Mouse (Mus musculus) forebrain, embryonic 13.5 days (tissue): ENCODE measurements around the gene Rab31. TPM values are rescaled to one million over a fixed set of nuclear protein-coding genes. Genes with fewer than 3 reads are reported as not detected.
A peak's percentile ranks its signal among the peaks of the same experiment; 100 is the strongest.

Experiments
- ATAC-seq: fragments of 200-750 bp; cut with Nextera tagmentation; 2 replicates; pipeline ENCODE4 v1.8.0; 2017
- H3K27ac ChIP-seq: fragments of 300-500 bp; sonication (generic); 2 replicates; pipeline ENCODE4 v1.5.1; 2015; ENCODE audit warnings: inconsistent platforms, mild to moderate bottlenecking, moderate library complexity
- H3K27me3 ChIP-seq: fragments of 300-500 bp; sonication (generic); 2 replicates; pipeline ENCODE4 v1.6.1; 2015; ENCODE audit warnings: mild to moderate bottlenecking, inconsistent platforms
- H3K36me3 ChIP-seq: fragments of 300-500 bp; sonication (generic); 2 replicates; pipeline ENCODE4 v1.6.1; 2015; ENCODE audit warnings: mild to moderate bottlenecking, inconsistent platforms; ENCODE audit not compliant: poor library complexity, severe bottlenecking
- H3K4me1 ChIP-seq: fragments of 300-500 bp; sonication (generic); 2 replicates; pipeline ENCODE4 v1.6.1; 2015; ENCODE audit warnings: inconsistent platforms
- H3K4me2 ChIP-seq: fragments of 300-500 bp; sonication (generic); 2 replicates; pipeline ENCODE4 v1.6.1; 2015; ENCODE audit warnings: inconsistent platforms, mild to moderate bottlenecking, moderate library complexity
- H3K4me3 ChIP-seq: fragments of 300-500 bp; sonication (generic); 2 replicates; pipeline ENCODE4 v1.5.1; 2015; ENCODE audit warnings: mild to moderate bottlenecking, inconsistent platforms
- H3K9ac ChIP-seq: fragments of 300-500 bp; sonication (generic); 2 replicates; pipeline ENCODE4 v1.6.1; 2015; ENCODE audit warnings: mild to moderate bottlenecking, inconsistent platforms
- H3K9me3 ChIP-seq: fragments of 300-500 bp; sonication (generic); replicated peaks from 2 replicates; pipeline ENCODE4 v1.6.1; 2016; ENCODE audit warnings: inconsistent platforms
- WGBS: fragments of 180-500 bp; shearing (Covaris S2); methylation state at CpG from one replicate; pipeline ENCODE4 v1.1.7; 2015; 5-methylcytosine and 5-hydroxymethylcytosine counted together
- polyA plus RNA-seq: library from polyadenylated mRNA; unstranded; fragments of >200 nt; fragmentation: Nextera tagmentation; extraction: Ambion mirVana; gene quantifications from 2 replicates; pipeline ENCODE4 v1.2.1, GENCODE M21; 2015

Gene Rab31
- polyA plus RNA-seq, 1 experiment from 2014 or later, result 66.6 TPM

GRCm38 (mm10) chr17:65793307-65793930 is 20.9 kb upstream of the Rab31 start:
- H3K4me3 ChIP-seq, result no peak overlapping the region
- H3K9me3 ChIP-seq, result no peaks in the 10 kb centered on the region
- no peaks in the 10 kb centered on the region for H3K27me3 ChIP-seq
- ATAC-seq, result no peak
- H3K4me2 ChIP-seq, result no peak overlapping the region
- H3K9ac ChIP-seq, result no peak overlapping the region
- WGBS, result 95% methylated on average over 12 of the region's 12 CpGs
- H3K4me1 ChIP-seq, result peaks cover 11% of the 10 kb centered on the region
- no peak overlapping the region for H3K27ac ChIP-seq
- peaks cover 8% of the 10 kb centered on the region for H3K36me3 ChIP-seq

GRCm38 (mm10) chr17:65791161-65791560 is 18.6 kb upstream of the Rab31 start:
- Histone ChIP-seq H3K27ac (no peak overlapping the region), H3K36me3 (peaks cover 22% of the 10 kb centered on the region), H3K9me3 (0 out of 2 replicates have a peak, but pooled peaks cover under 1% of the 10 kb centered on the region), H3K27me3 (no peaks in the 10 kb centered on the region), H3K4me3 (no peak overlapping the region), H3K4me1 (peaks cover 3% of the 10 kb centered on the region), H3K4me2 (no peak overlapping the region), H3K9ac (no peak overlapping the region)
- 86% methylated on average over 2 of the region's 2 CpGs for WGBS
- ATAC-seq, result no peak

GRCm38 (mm10) chr17:65789576-65789975 is 17.0 kb upstream of the Rab31 start:
- WGBS, result 95% methylated on average over 6 of the region's 6 CpGs
- Histone ChIP-seq H3K4me3 (no peak overlapping the region), H3K27ac (no peak overlapping the region), H3K9me3 (peaks cover 6% of the 10 kb centered on the region; the same call in 1 of the 2 replicates), H3K4me2 (no peak overlapping the region), H3K36me3 (peaks cover 27% of the 10 kb centered on the region), H3K9ac (no peak overlapping the region), H3K27me3 (no peaks in the 10 kb centered on the region), H3K4me1 (peaks cover 6% of the 10 kb centered on the region)
- no peak for ATAC-seq

- no peak overlapping the region for H3K9ac ChIP-seq
- no peak for ATAC-seq
- H3K4me3 ChIP-seq, result no peak overlapping the region
- H3K4me1 ChIP-seq, result peaks cover 11% of the 10 kb centered on the region
- H3K36me3 ChIP-seq, result peaks cover 26% of the 10 kb centered on the region
- H3K9me3 ChIP-seq, result peaks cover 6% of the 10 kb centered on the region; the same call in 1 of the 2 replicates
- WGBS, result 86% methylated on average over 12 of the region's 12 CpGs
- H3K27ac ChIP-seq, result no peak overlapping the region
- H3K27me3 ChIP-seq, result no peaks in the 10 kb centered on the region
- H3K4me2 ChIP-seq, result no peak overlapping the region
These were observed 16.2 kb upstream of the Rab31 start for GRCm38 (mm10) chr17:65788542-65789291.

GRCm38 (mm10) chr17:65787261-65787660 is 14.7 kb upstream of the Rab31 start:
- peaks cover 6% of the 10 kb centered on the region; the same call in 1 of the 2 replicates for H3K9me3 ChIP-seq
- no peak overlapping the region for H3K4me3 ChIP-seq
- WGBS, result 98% methylated on average over 4 of the region's 4 CpGs
- H3K27ac ChIP-seq, result no peak overlapping the region
- ATAC-seq, result no peak
- peaks cover 26% of the 10 kb centered on the region for H3K36me3 ChIP-seq
- no peak overlapping the region for H3K4me2 ChIP-seq
- peaks cover 11% of the 10 kb centered on the region for H3K4me1 ChIP-seq
- H3K9ac ChIP-seq, result no peak overlapping the region
- no peaks in the 10 kb centered on the region for H3K27me3 ChIP-seq

GRCm38 (mm10) chr17:65786225-65786624 is 13.7 kb upstream of the Rab31 start:
- peaks cover 26% of the 10 kb centered on the region for H3K36me3 ChIP-seq
- peaks cover 6% of the 10 kb centered on the region; the same call in 1 of the 2 replicates for H3K9me3 ChIP-seq
- H3K27me3 ChIP-seq, result no peaks in the 10 kb centered on the region
- H3K4me1 ChIP-seq, result peaks cover 17% of the 10 kb centered on the region
- no peak overlapping the region for H3K9ac ChIP-seq
- no peak overlapping the region for H3K4me2 ChIP-seq
- no peak overlapping the region for H3K27ac ChIP-seq
- no peak for ATAC-seq
- 86% methylated on average over 7 of the region's 7 CpGs for WGBS
- no peak overlapping the region for H3K4me3 ChIP-seq

DNA sequence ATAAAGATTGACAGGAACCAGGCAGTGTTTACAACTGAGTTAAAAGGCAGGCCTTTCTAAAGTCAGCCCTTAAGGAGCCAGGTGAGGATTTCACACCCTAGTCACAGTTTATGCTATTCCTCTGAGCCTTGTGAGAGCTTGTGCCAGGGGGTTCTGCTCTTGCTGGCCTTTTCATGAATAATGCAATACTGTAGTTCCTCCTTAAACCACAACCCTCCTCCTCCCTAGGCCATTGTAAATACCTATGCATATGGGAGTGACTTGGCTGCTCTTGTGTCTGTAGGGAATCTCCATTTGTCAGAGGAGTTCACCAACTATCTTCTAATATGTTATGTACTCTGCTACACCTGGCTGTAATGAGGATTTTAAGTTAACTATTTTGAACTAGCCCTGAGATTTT is 13.2 kb upstream of the Rab31 start:
- Histone ChIP-seq H3K27ac (no peak overlapping the region), H3K4me2 (no peak overlapping the region)
- ATAC-seq, result no peak

DNA sequence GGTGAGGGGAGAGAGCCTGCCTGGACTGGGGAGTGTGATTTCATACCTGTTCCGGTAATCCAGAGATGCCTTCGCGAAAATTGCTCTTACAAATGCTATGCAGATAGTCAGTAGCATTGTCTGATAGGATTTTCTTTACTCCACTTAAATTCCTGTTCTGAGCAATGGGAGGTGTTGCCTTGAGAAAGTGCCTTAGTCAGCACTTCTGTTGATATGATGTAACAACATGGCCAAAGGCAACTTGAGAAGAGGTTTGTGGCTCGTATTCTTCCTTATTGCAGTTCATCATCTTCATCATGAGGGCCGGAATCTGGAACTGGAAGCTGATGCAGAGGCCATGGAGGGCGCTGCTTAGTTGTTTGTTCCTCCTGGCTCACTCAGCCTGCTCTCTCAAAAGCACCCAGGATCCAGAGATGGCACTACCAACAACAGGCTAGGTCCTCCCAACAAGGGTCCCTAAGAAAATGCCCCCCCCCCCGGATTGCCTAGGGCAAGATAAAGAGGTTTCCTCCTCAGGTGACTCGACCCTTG is 12.1 kb upstream of the Rab31 start:
- H3K27ac ChIP-seq, result no peak overlapping the region
- WGBS, result 79% methylated on average over 8 of the region's 8 CpGs
- peaks cover 6% of the 10 kb centered on the region; the same call in 1 of the 2 replicates for H3K9me3 ChIP-seq
- H3K4me1 ChIP-seq, result peaks cover 17% of the 10 kb centered on the region
- no peak for ATAC-seq
- H3K4me2 ChIP-seq, result peak overlapping the region; percentile 72
- H3K27me3 ChIP-seq, result no peaks in the 10 kb centered on the region
- H3K9ac ChIP-seq, result peak overlapping the region; percentile 99
- H3K36me3 ChIP-seq, result peaks cover 26% of the 10 kb centered on the region
- peak overlapping the region; percentile 94 for H3K4me3 ChIP-seq

More for the DNA sequence above, 13.2 kb upstream of the Rab31 start:
- Histone ChIP-seq H3K27me3 (no peaks in the 10 kb centered on the region), H3K4me1 (peaks cover 17% of the 10 kb centered on the region), H3K4me3 (no peak overlapping the region), H3K9me3 (peaks cover 6% of the 10 kb centered on the region; the same call in 1 of the 2 replicates), H3K36me3 (peaks cover 26% of the 10 kb centered on the region), H3K9ac (no peak overlapping the region)

DNA sequence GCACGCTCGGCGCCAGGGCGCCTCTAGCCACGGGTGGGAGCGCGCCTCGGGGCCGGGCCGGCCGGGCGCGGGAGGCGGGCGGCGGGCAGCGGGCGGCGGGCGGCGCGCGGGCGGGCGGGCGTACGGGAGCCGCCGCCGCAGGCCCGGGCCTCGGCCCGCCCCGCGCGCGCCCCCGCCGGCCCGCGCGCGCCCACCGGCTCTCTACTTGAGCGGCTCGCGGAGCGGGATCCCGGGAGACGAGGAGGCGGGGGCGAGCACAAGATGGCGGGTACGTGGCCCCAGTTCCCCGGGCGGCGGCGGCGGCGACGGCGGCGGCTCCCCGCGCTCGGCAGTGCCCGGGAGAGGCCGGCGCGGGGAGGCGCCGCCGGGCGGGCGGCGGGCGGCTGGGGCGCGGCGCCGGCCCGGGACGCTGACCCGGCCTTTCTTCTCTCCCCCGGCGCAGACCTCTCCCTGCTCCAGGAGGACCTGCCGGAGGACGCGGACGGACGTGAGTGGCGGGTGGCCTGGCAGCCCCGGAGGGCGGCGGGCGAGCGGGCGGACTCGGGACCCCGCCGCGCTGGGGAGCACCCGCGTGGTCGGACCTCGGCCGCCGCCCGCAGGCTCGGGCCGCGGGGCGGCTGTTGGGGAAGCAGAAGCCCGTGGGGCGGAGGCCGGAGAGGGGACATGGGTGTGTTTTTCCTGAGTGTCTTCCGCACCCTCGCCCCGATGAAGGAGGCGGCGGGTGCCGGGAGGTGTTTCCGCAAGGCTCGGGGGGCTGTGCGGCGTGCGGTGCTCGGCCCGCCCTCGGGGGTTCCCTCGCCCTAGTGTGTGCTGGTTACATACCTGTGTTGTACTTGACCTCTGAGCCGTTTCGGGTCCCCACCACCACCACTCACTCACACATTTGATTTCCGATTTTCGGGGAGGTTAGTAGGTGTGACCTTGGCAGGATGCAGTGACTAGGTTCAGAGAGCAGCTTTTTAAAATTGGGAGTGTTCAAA is 10.9 kb upstream of the Rab31 start:
- Histone ChIP-seq H3K36me3 (peaks cover 26% of the 10 kb centered on the region), H3K9ac (peak overlapping the region; percentile 99), H3K9me3 (peaks cover 6% of the 10 kb centered on the region; the same call in 1 of the 2 replicates), H3K27me3 (no peaks in the 10 kb centered on the region), H3K4me1 (peaks cover 17% of the 10 kb centered on the region), H3K4me3 (peak overlapping the region; percentile 94), H3K4me2 (peak overlapping the region; percentile 72), H3K27ac (peak overlapping the region; percentile 99)
- WGBS, result under 1% methylated on average over 36 of the region's 135 CpGs
- peak; percentile 64 for ATAC-seq

DNA sequence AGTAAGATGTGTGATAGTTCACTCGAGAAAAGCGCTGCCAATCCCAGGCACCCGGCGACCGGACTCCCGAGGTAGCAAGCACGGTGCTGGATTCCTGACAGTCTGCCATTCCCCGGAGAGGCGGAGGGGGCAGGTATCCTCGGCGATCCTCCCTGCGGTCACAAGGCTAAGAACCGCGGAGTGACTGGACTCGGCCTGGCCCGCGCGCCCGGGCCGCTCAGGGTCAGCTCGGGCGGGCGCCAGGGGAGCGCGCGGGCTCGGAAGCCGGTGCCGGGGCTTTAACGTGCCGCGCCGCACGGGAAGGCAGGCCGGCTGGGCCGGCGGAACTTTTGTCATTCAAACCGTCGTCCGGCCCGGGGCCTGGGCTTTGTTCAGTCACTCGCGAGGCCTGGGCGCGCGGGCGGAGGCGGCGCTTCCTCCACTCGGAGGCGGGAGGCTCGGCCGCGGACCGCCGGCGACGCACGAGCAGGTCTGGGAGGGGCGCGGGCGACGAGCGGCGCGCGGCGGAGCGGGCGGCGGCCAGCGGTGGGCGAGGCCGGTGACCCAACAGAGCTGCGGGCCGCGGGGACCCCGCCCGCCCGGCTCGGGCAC is 10.1 kb upstream of the Rab31 start, which contains the start of gene Ppp4r1:
TSS of gene Ppp4r1 (plus strand) at position 23 of the 591 bp plus-strand sequence.
- peak; percentile 82 for ATAC-seq
- H3K9me3 ChIP-seq, result peaks cover 6% of the 10 kb centered on the region; the same call in 1 of the 2 replicates
- under 1% methylated on average over 68 of the region's 81 CpGs for WGBS
- peak within 1 kb of the TSS; percentile 99 for H3K27ac ChIP-seq
- peak within 1 kb of the TSS; percentile 72 for H3K4me2 ChIP-seq
- H3K4me3 ChIP-seq, result peak within 1 kb of the TSS; percentile 94
- H3K9ac ChIP-seq, result peak within 1 kb of the TSS; percentile 99
- no peaks in the 10 kb centered on the region for H3K27me3 ChIP-seq
- H3K4me1 ChIP-seq, result peaks cover 17% of the 10 kb centered on the region
- peaks cover 20% of the 10 kb centered on the region for H3K36me3 ChIP-seq

- peaks cover 10% of the 10 kb centered on the region for H3K36me3 ChIP-seq
- H3K4me3 ChIP-seq, result no peak overlapping the region
- WGBS, result 95% methylated on average over 2 of the region's 2 CpGs
- no peak overlapping the region for H3K4me2 ChIP-seq
- H3K4me1 ChIP-seq, result peaks cover 17% of the 10 kb centered on the region
- no peak overlapping the region for H3K27ac ChIP-seq
- H3K9ac ChIP-seq, result no peak overlapping the region
- no peaks in the 10 kb centered on the region for H3K27me3 ChIP-seq
- H3K9me3 ChIP-seq, result peaks cover 4% of the 10 kb centered on the region; the same call in 1 of the 2 replicates
- ATAC-seq, result no peak
These were observed 8.4 kb upstream of the Rab31 start for GRCm38 (mm10) chr17:65780970-65781369.
